Mouse (Mus musculus) spleen, postnatal 14 days (tissue): ENCODE results near the gene Bloc1s3.
"Not testable (repeated sequence)": the region's sequence is repeated elsewhere in the genome, so short reads cannot be mapped to it uniquely, and the experiment has no call there.

Source experiments
- DNase-seq, 2 experiments: peaks; one replicate each; pipeline ENCODE4 v3.0.0; 2021 to 2022; ENCODE audit warnings: low spot score in 2 of 2

Bloc1s3 gene

DNA sequence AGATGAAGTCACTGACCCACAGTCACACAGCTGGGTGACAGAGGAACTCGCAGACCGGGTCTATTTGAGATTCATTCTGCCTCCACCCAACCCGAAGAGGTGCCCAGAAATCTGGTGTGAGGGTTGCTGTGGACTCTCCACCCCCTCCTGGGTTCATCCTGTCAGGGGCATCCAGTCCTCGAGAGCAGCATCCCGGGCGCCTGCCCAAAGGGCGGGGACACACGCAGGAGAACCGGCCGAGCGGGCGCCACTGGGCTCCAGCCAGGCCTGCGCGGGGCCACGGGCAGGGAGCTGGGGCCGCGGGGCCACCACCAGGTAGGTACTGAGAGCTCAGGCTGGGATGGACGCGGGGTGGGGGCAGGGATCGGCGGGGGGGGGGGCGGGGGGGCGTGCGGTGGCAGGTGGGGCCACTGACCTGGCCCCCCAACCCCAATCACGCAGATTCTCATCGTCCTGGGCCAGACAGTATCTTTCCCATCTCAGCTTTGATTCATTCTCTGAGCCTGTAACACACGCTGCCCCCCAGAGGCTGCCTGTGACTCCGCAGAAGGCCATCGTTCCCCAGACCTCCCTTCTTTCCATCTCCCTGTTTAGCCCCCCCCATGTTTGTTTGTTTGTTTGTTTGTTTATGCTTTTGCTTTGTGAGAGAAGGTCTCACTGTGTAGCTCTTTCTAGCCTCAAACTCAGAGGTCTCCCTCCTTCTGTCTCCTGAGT is 9.6 kb upstream of the Bloc1s3 start, which contains the start of gene Nkpd1:
TSS of gene Nkpd1 (plus strand) at position 187 of the 714 bp plus-strand sequence.
- no peak for DNase-seq

DNA sequence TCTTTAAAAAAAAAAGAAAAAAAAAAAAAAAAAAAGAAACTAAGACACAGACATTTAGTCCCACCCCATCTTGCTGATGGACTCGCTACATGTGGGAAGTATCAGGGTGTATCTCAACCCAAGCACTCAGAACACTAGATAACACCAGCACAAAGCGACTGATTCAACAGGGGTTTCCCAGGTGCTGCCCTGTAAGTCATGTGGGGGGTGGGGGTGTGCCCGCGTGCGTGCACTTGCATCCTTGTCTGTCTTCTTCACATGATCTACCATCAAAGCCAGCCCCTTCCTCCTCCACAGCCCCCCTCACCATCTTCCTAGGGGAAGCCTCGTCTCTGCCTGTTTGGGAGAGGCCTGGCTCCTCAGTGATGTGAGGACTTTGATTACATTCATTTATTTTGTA is 4.2 kb upstream of the Bloc1s3 start:
- DNase-seq, result no peak

DNA sequence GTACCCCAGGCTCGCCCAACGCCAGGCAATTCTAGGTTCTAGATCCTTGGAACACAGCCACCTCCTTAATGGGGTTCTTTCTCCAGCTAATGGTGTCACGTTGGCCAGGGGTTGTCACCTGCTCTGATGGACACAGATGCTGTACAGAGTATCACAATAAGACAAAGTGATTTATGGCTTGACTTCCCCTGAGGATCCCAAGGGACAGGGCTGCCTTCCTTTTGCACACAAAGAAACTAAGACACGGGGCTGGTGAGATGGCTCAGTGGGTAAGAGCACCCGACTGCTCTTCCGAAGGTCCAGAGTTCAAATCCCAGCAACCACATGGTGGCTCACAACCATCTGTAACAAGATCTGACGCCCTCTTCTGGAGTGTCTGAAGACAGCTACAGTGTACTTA is 3.8 kb upstream of the Bloc1s3 start:
- not testable (repeated sequence) for DNase-seq

DNA sequence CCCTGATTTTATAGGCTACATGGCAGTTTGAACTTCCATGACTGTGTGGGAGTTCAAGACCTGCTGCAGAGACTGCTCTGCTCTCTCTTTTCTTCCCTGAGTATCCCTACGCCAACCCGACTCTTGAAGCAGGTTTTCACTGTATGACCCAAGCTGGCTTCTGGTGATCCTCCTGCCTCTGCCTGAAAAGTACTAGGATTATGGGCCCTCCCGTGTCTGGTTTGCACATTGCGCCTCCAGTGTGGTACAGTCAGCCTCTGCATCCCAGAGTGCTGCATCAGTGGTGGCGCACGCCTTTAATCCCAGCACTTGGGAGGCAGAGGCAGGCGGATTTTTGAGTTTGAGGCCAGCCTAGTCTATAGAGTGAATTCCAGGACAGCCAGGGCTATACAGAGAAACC is 1.6 kb upstream of the Bloc1s3 start:
- no peak for DNase-seq

DNA sequence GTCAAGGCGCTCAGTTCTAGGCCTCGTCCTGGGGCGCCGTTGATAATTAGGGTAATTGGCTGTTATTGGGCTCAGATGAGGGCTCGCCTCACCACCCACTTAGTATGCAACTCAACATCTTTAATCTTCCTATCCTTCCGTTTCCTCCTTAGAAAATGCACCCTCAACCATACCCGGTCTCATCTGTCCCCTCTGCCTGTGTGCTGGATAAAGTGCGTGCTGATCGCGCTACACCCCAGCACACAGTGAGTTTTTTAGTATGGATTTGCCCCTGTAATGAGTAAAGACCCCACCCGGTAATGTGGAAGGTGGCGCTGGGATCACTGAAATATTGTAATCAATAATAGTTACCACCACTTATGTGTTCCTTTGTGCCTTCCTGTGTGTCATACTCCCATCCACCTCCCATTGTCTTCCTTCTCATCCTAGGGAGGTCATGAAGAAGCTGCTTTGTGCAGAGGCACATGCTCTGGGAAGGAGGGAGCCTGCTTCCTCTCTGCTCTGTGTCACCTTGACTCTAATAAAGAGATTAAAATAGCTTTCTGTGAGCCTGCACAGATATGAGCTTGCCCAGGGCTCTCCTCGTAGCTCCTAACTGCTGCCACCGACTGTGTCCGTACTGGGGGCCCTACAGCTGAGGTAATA is 879 bp upstream of the Bloc1s3 start:
- DNase-seq, result no peak

DNA sequence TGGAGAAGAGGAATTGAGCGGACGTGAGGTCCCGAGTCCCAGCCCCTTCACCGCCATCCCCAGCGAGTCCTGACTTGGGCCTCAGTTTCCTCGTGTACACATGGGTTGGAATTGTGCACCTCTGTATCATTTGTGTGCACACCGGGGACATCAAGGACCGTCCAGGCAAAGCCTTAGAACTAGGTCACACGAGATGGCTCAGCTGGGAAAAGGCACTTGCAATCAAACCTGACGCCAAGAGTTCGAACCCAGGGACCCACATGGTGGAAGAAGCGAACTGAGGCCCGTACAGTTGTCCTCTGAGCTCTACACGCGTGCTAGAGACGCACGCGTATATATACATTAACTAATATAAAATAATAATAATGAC is 570 bp downstream of the Bloc1s3 start:
- no peak for DNase-seq

DNA sequence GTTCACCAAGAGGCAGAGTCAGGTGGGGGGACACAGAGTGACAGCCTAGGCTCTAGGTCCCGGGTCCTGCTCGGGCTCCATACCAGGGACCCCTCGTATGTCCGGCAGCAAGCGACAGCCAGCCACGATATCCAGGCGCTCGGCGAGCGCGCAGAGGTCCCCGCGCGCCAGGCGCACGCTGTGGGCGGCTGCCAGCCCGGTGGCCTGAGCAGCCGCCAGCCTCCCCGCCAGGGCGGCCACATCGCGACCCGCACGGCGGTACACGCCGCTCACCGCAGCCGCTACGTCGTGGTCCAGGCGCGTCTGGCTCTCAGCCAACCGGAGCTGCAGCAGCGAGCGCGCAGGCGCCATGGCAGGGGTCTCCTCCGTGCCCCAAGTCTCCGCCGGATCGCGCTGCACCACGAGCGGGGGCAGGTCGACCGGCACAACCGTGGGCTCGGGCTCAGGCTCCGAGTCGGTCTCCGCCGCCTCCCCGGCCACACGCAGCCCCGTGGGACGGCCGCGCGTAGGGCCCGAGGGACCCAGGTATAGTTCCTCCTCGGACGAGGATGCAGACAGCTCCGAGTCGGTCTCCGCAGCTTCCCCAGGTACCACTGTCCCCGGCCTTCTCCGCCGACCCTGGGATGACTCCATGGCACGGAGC is 1.1 kb downstream of the Bloc1s3 start:
- peak; percentile 34 to 46 for DNase-seq

DNA sequence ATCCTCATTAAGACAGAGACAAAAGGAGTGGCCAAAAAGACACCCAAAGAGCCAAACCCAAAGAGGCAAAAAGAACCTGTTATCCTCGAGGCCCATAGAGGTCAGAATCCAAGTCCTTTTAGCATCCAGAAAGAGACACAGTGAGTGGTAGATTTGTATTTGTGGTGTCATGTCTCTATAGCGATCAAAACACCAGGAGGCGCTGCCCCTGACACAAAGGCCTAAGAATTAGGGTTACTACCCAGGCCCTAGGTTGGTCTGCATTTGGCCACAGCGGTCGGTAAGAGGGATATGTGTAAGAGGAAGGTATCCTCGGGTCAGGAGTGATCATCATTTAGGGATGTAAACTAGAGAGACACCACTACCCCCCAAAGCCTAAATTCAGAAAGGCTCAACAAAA is 1.8 kb downstream of the Bloc1s3 start:
- DNase-seq, result no peak

DNA sequence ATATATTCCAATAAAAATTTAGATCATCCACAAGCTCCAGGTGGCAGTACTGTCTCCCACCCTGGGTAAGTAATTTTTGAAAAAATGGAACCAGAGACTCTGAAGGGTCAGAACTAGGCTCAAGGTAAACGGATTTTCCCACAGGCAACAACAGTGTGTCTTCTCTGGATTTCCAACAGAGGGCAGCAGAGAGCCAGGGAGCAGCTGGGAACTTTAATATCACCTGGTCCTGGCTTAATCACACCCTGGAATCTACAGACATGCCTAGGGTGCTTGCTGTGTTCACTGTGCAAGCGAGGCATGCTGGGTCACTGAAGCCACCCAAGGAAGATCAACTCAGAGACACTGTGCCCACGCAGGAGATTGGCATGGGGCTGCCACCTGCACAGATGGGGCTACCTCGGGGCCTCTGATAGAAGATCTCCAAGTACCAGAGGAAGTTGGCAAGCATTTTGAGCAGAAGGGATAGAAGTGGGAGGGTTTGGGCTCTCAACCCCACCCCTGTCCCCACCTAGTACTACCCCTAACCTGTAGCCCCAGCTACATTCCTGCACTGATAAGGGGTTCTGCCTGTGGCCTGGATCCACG is 4.6 kb downstream of the Bloc1s3 start:
- no peak for DNase-seq

DNA sequence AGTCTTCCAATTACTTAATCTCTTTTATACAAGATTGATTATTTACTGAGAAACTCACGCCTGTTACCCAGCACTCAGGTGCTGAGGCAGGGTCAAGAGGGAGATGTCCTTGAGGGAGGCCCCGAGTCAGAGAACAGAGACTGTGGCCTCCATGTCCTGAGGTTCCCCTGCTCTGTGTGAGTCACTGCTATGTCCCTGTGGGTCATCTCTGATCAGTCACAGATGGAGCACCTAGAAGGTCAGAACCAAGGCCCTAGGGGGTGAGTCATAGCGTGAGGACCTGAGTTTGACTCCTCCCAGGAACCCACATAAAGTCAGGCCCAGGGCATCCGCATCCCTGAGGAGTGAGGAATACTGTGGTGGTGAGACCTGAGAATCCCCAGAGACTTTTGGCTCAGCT is 6.5 kb downstream of the Bloc1s3 start:
- DNase-seq, result no peak

DNA sequence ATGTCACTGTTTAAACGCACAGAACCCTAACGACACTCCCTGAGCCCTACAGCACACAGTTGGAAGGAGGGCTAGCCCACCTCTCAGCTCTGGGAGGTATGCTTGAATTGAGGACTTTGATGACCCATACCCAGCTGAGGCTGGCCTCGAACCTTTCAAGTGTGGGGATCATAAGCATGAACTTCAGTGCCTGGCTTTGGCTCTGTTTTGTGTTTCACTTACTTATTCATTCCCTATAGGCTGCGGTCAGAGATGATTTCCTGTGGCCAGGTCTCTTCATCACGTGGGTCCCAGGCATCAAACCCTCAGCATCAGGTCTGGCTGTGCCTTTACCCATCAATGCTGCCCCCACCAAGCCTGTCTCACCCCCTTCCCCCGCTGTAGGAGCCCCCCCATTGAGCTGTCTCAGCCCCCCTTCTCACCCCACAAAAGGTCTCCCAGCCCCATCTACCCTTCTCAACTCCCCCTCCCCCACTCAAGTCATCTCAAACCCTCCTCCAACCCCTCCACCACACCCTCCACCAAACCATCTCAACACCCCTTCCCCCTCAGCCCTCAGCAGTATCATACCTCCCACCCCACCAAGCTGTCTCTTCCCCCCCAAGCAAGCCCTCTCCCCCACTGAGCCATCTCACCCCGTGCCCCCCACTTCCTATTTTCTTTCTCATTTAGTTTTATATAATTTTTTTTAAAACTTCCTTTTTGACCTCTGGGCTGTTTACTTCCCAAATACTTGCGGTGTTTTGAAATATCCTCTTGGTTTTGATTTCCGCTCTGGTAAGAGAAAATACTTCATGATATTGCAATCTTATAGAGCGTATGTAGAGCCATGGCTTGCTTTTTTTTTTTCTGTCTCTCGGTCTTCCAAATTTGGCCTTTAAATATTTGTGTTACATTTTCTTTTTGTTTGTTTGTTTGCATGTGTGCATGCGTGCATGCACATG is 7.5 kb downstream of the Bloc1s3 start:
- no peak for DNase-seq

DNA sequence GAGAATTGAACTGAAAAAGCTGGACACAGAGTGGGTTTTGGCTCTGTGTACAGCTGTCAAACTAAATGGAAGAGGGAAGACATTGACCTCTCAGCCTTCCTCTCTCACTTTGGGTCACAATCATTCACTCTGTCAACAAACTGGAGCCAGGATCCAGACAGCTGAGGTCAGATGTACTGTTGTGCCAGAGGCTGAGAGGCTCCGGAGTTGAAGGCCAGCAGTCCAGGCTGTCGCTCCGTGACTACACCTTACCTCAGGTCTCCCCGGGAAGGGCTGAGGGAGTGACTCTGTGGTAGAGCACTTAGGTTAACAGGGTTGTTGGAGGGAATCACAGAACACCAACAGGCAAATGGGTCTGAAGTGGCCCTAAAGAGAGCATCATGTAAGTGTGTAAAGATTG is 9.8 kb downstream of the Bloc1s3 start:
- no peak for DNase-seq

DNA sequence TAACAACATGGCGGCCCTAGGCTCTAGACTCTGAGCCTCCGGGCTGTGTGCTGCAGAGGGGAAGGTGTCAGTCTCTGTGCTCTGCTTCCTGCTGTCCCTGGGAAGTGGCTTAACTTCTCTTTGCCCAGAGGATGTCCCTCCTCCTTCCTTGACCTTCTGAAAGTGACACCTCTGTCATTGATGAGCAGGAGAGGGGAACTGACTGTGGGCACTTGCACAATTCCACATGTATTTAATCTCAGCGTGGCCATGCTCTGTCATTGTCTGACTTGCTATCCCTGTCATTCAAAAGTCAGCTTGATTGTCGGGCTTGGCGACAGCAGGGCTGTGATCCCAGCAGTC is 12.0 kb downstream of the Bloc1s3 start:
- no peak for DNase-seq

DNA sequence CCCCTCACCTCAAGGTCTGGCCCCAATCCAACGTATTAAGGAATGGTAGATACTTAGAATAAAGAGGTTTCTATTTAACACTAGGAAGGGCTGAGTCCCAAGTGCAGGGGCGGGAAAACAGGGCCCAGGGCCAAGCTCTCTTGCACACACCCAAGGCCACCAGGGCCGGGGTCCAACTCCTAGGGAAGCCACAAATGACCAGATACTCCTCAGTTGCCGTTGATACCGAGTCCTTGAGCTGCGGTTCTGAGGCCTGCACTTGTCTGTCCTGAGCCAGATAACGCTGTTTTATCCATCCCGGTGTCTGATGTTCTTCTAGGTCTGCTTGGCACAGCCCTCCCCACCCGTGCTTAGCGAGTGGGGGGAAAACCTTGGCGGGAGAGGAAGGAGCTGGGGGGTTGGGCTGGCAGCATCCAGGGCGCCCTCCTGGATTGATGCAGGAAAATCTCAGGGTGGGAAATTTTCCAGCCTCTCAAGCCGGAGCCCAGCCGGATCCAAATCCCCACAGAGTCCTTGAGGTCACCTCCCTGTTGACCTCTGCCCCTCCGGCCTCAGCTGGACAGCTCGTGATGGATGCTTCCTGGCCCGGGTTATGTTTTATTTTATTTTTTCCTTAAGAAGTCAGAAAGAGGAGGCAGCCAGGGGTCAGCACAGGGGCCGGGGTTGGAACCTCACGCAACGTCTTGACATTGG is 12.5 kb downstream of the Bloc1s3 start:
- DNase-seq, result no peak

DNA sequence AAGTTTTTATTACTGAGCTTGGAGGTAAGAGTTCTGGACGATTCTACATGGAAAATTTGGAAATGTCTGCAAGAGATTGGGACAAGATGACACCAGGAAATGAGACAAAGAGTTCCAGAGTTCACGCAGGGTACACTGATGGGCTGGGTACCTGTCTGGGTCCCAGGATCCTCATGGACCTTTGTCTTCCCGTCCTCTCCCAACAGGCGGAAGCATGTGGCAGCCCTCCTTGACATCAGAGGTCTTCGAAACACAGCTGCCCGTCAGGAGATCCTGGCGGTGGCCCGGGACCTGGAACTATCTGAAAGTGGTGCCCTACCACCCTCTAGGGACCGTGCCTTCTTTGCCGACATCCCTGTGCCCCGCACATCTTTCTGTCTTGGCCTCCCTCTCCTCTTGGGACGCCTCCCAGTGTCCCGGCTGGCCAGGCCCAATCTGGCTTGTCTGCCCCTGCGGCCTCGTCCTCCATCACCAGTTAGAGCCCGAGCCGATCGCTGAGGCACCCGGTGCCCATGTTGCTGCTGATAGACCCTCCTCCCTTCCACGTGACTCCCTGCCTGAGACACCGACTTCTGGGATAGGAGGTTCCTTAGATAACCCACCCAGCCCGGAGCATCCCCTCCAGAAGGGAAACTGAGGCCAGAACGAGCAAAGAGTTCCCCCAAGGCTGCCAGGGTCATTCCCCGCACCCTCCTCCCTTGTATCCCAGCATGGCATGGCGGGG is 13.3 kb downstream of the Bloc1s3 start:
- no peak for DNase-seq

DNA sequence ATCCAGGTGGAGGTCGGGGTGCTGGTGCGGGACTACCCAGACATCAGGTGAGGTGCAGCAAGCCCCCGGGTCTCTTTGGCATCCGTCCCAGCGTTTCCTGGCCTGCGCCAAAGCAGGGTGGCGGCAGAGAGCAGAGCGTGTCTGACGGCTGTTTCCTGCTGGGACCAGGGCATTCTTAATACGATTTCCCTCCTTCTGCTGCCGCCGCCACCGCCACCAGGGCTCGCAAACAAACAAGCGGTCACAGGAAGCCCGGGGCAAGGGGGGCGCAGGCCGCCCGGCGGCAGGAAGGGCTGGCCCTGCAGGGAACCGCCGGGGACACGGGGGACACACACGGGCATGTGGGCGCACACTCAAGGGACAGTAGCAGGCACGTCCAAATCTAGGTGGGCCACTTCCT is 16.4 kb downstream of the Bloc1s3 start:
- peak in 1 of 2 experiments; percentile 21 for DNase-seq

DNA sequence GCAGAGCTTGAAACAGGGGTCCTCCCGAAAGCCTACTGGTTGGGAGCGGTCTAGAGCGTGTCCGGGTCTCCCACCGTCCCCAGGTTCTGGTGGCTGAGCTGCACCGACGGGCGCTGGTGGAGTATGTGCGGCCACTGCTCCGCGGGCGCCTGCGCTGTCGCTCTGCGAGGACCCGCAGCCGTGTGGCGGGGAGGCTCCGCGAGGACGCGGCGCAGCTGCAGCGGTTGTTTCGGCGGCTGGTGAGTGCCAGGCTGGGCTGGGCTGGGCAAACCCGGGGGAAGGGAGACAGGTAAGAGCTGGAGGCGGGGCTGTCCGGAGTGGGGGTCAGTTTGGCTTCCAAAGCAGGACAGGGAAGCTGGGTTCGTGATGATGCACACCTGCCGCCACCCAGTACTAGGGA is 18.6 kb downstream of the Bloc1s3 start:
- no peak for DNase-seq

DNA sequence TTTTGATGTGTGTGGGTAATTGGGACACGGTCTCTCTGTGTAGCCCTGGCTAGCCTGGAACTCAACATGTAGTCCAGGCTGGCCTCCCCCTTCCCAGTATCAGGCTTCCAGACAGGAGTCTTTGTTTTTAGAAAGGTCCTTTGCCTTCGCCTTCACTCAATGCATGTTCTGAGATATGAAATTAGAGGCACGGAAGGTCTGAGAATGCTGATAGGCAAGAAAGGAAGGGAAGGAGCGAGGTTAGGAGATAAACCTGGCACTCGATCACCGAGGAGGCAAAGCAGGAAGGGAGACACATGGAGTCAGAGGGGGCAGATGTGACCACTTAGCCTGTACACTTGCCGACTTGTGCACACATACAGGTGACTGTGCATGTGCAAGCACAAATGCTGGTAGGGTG is 21.6 kb downstream of the Bloc1s3 start:
- no peak for DNase-seq

DNA sequence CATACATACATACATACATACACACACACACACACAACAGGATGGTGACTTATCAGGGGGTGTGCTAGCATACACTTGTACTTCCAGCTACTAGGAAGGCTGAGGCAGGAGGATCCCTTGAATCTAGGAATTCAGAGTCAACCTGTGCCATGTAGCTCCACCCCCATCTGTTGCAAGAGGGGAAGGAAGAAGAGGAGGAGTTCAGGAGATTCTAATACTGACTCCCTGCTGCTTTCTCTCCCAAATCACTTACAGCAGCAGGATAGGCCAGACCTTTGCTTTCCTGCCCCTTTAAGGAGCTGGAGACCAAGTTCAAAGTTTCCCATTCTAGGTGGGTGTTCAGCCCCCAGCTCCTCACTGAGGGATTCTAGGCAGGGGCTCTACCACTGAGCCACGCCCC is 22.7 kb downstream of the Bloc1s3 start:
- DNase-seq, result no peak

DNA sequence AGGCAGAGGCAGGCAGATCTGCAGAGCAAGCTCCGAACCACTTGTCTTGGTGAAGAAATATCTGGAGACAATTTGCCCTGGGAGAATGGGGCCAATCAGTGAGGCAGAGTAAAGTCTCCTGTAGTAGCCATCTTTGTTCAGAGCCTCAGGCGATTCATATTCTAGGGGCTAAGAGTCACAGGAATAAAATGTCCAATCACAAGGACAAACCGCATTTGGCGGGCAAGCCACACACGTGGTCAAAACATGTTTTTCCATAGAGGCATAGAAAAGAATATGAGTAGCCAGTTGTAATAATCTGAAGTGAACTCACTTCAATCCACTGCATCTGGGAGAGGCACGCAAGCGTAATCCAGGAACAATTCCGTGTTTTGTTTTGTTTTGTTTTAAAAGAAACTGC is 24.9 kb downstream of the Bloc1s3 start:
- no peak for DNase-seq
